Mouse (Mus musculus) lung, adult 2 months (tissue): ENCODE measurements at regions not wholly inside any gene's neighbourhood (a gene's known extent, or its start where the extent isn't known, plus 50 kb on each side); places are given as distances from the start of the nearest gene placed in this dataset.
A peak's percentile ranks its signal among the peaks of the same experiment; 100 is the strongest.

ENCODE experiments used
- DNase-seq: peaks from one replicate; pipeline ENCODE4 v3.0.0; 2022
- H3K4me1 ChIP-seq: fragments of 200-500 bp; 2 replicates; pipeline ENCODE4 v1.6.1; 2011; ENCODE audit warnings: low read length; ENCODE audit not compliant: control insufficient read depth, insufficient read depth
- H3K4me3 ChIP-seq: fragments of 200-500 bp; replicated peaks from 2 replicates; pipeline ENCODE3; 2011; ENCODE audit warnings: low read depth, mild to moderate bottlenecking, control low read depth, low read length; ENCODE audit errors: extremely low read depth
- CTCF ChIP-seq: fragments of 200-500 bp; IDR thresholded peaks from 2 replicates; pipeline ENCODE4 v1.5.1; 2011; ENCODE audit warnings: mild to moderate bottlenecking, low read length, control low read depth; ENCODE audit not compliant: insufficient read depth
- POLR2A ChIP-seq: fragments of 200-500 bp; IDR thresholded peaks from 2 replicates; pipeline ENCODE4 v1.6.1; 2011; ENCODE audit warnings: low read depth, mild to moderate bottlenecking, control low read depth, low read length, borderline replicate concordance; ENCODE audit errors: extremely low read depth
- WGBS: fragments of 180-500 bp; shearing (Covaris S2); methylation state at CpG from one replicate; pipeline ENCODE4 v1.1.7; 2018; 5-methylcytosine and 5-hydroxymethylcytosine counted together

GRCm38 (mm10) chrX:11479696-11480339, 152.2 kb downstream of the H2al1j start:
- H3K4me1 ChIP-seq = no peaks in the 10 kb centered on the region
- no peak for TF ChIP-seq POLR2A
- TF ChIP-seq CTCF = no peak
- WGBS = 84% methylated on average over 16 of the region's 16 CpGs
- H3K4me3 ChIP-seq = no peak overlapping the region
- DNase-seq = no peak

- no peak overlapping the region for H3K4me3 ChIP-seq
- 66% methylated on average over 7 of the region's 7 CpGs for WGBS
- TF ChIP-seq CTCF = no peak
- TF ChIP-seq POLR2A = no peak
- no peaks in the 10 kb centered on the region for H3K4me1 ChIP-seq
- peak; percentile 2 for DNase-seq
Measured at GRCm38 (mm10) chrX:11482141-11482540, 154.5 kb downstream of the H2al1j start.

DNA sequence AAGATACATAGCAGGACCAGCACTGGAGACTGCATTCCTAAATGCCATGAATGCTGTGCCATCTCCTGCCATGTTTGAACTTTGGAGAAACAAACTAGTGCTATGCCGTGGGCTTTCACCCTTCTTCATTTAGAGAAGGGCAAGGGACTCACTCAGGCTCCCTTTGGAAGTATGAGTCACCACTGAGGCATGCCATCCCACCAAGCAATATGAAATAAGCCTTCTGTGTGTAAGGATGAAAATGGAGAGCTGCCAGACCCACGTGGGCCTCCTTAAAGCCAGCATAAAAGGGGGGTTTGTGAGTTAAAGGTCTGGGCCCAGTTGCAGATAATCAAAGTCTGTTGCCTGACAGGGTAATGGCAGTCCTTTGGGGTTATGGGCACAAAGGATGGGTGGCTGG, 159.0 kb downstream of the H2al1j start:
- 36% methylated on average over 2 of the region's 2 CpGs for WGBS

DNA sequence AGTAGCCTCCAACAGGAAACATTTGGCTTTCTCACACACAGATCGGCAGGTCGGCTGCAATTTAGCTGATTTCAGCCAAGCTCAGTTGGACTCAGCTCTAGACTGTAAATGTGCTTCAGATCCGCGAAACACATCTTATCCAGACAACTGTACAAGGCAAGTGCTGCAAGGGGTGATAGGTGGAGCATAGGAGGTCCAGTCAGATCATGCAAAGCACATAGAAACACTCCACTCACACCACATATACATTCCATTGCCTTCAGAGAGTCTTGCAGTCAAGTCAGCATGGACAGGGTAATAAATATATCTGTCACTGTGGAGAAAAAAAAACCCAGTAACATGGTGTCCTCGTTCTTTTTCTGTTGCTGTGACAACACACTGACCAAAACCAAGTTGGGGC, 160.3 kb downstream of the H2al1j start:
- TF ChIP-seq CTCF (no peak), POLR2A (no peak)
- no peaks in the 10 kb centered on the region for H3K4me1 ChIP-seq
- 71% methylated on average over 5 of the region's 5 CpGs for WGBS
- H3K4me3 ChIP-seq = no peak overlapping the region
- DNase-seq = no peak

More for the DNA sequence above, 159.0 kb downstream of the H2al1j start:
- TF ChIP-seq CTCF (no peak), POLR2A (no peak)
- no peak for DNase-seq
- Histone ChIP-seq H3K4me3 (no peak overlapping the region), H3K4me1 (no peaks in the 10 kb centered on the region)

GRCm38 (mm10) chrX:11490146-11490693, 162.6 kb downstream of the H2al1j start:
- 64% methylated on average over 5 of the region's 5 CpGs for WGBS
- no peak overlapping the region for H3K4me3 ChIP-seq
- no peak for TF ChIP-seq CTCF
- no peak for TF ChIP-seq POLR2A
- H3K4me1 ChIP-seq = no peaks in the 10 kb centered on the region
- DNase-seq = no peak

DNA sequence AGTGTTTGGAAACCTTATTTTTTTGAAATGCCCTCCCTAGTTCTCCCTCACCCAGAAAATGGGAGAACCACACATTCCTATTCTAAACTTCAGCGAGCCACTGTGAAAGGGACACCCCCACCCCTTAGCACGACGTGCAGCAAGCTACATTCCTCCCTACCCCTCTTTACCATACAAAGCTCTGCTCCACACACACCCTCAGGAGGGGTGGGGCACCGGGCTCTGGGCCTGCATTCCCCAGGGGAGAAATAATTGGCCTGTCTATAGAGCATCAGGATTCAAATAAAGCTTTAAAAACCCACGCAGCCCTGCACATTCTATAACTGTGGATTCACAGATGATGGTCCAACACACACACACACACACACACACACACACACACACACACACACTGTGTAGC, 163.6 kb downstream of the H2al1j start:
- Histone ChIP-seq H3K4me3 (no peak overlapping the region), H3K4me1 (no peaks in the 10 kb centered on the region)
- 45% methylated on average over 5 of the region's 5 CpGs for WGBS
- DNase-seq = no peak
- no peak for TF ChIP-seq POLR2A
- TF ChIP-seq CTCF = no peak

GRCm38 (mm10) chrX:11491676-11492391, 164.2 kb downstream of the H2al1j start:
- WGBS = 57% methylated on average over 32 of the region's 32 CpGs
- no peak overlapping the region for H3K4me3 ChIP-seq

GRCm38 (mm10) chrX:11493526-11494245, 166.1 kb downstream of the H2al1j start:
- TF ChIP-seq POLR2A (no peak), CTCF (no peak)
- DNase-seq = no peak
- Histone ChIP-seq H3K4me3 (no peak overlapping the region), H3K4me1 (no peaks in the 10 kb centered on the region)
- WGBS = 42% methylated on average over 19 of the region's 19 CpGs

More at GRCm38 (mm10) chrX:11491676-11492391, 164.2 kb downstream of the H2al1j start:
- no peak for DNase-seq
- no peaks in the 10 kb centered on the region for H3K4me1 ChIP-seq
- TF ChIP-seq CTCF = no peak
- TF ChIP-seq POLR2A = no peak

GRCm38 (mm10) chrX:11494246-11494630, 166.6 kb downstream of the H2al1j start:
- H3K4me1 ChIP-seq = no peaks in the 10 kb centered on the region
- TF ChIP-seq POLR2A (no peak), CTCF (no peak)
- DNase-seq = no peak

GRCm38 (mm10) chrX:11512439-11512838, 184.8 kb downstream of the H2al1j start:
- no peak for DNase-seq
- no peaks in the 10 kb centered on the region for H3K4me1 ChIP-seq
- no peak for TF ChIP-seq POLR2A
- no peak for TF ChIP-seq CTCF
- H3K4me3 ChIP-seq = no peak overlapping the region
- 56% methylated on average over 5 of the region's 5 CpGs for WGBS

More at GRCm38 (mm10) chrX:11494246-11494630, 166.6 kb downstream of the H2al1j start:
- H3K4me3 ChIP-seq = no peak overlapping the region
- 43% methylated on average over 12 of the region's 12 CpGs for WGBS
